Mouse (Mus musculus): Measurements from ENCODE around the gene 1110059E24Rik. TPM values are rescaled to one million over a fixed set of nuclear protein-coding genes. Genes with fewer than 3 reads are reported as not detected.
"Not testable (repeated sequence)": the region's sequence is repeated elsewhere in the genome, so short reads cannot be mapped to it uniquely, and the experiment has no call there.

Gene 1110059E24Rik
- polyA plus RNA-seq, 1 experiment: 7.9 TPM

- no peak for DNase-seq (ENCODE audit: low read depth)
Measured at GRCm38 (mm10) chr19:21626271-21626988, 26.3 kb downstream of the 1110059E24Rik start.

- DNase-seq (ENCODE audit: low read depth): no peak
Measured at GRCm38 (mm10) chr19:21624148-21624535, 28.6 kb downstream of the 1110059E24Rik start.

GRCm38 (mm10) chr19:21623410-21624147, 29.2 kb downstream of the 1110059E24Rik start:
- no peak for DNase-seq (ENCODE audit: low read depth)

- DNase-seq (ENCODE audit: low read depth): no peak
Measured at GRCm38 (mm10) chr19:21615801-21616200, 37.0 kb downstream of the 1110059E24Rik start.

GRCm38 (mm10) chr19:21611725-21612575, 40.8 kb downstream of the 1110059E24Rik start:
- peak; percentile 23 for DNase-seq (ENCODE audit: low read depth)

- no peak for DNase-seq (ENCODE audit: low read depth)
Measured at GRCm38 (mm10) chr19:21611297-21611696, 41.5 kb downstream of the 1110059E24Rik start.

GRCm38 (mm10) chr19:21610240-21610639, 42.5 kb downstream of the 1110059E24Rik start:
- DNase-seq (ENCODE audit: low read depth): no peak

- DNase-seq (ENCODE audit: low read depth): no peak
Measured at GRCm38 (mm10) chr19:21605294-21605693, 47.5 kb downstream of the 1110059E24Rik start.

GRCm38 (mm10) chr19:21603836-21604235, 48.9 kb downstream of the 1110059E24Rik start:
- no peak for DNase-seq (ENCODE audit: low read depth)

GRCm38 (mm10) chr19:21601541-21602101, 51.2 kb downstream of the 1110059E24Rik start:
- DNase-seq (ENCODE audit: low read depth): no peak

- no peak for DNase-seq (ENCODE audit: low read depth)
Measured at GRCm38 (mm10) chr19:21598659-21599352, 54.0 kb downstream of the 1110059E24Rik start.

- DNase-seq (ENCODE audit: low read depth): no peak
Measured at GRCm38 (mm10) chr19:21594676-21595075, 58.1 kb downstream of the 1110059E24Rik start.

GRCm38 (mm10) chr19:21592216-21592615, 60.6 kb downstream of the 1110059E24Rik start:
- not testable (repeated sequence) for DNase-seq (ENCODE audit: low read depth)

GRCm38 (mm10) chr19:21589888-21590287, 62.9 kb downstream of the 1110059E24Rik start:
- no peak for DNase-seq (ENCODE audit: low read depth)

GRCm38 (mm10) chr19:21587593-21587992, 65.2 kb downstream of the 1110059E24Rik start:
- no peak for DNase-seq (ENCODE audit: low read depth)

GRCm38 (mm10) chr19:21586546-21586945, 66.2 kb downstream of the 1110059E24Rik start:
- DNase-seq (ENCODE audit: low read depth): no peak

- DNase-seq (ENCODE audit: low read depth): no peak
Measured at GRCm38 (mm10) chr19:21585868-21586267, 66.9 kb downstream of the 1110059E24Rik start.

GRCm38 (mm10) chr19:21583986-21584385, 68.8 kb downstream of the 1110059E24Rik start:
- DNase-seq (ENCODE audit: low read depth): no peak

GRCm38 (mm10) chr19:21583523-21583984, 69.2 kb downstream of the 1110059E24Rik start:
- DNase-seq (ENCODE audit: low read depth): no peak

GRCm38 (mm10) chr19:21581404-21581803, 71.4 kb downstream of the 1110059E24Rik start:
- DNase-seq (ENCODE audit: low read depth): no peak

GRCm38 (mm10) chr19:21579896-21580295, 72.9 kb downstream of the 1110059E24Rik start:
- no peak for DNase-seq (ENCODE audit: low read depth)

All from gonadal fat pad, adult 2 months (tissue).